Mouse (Mus musculus) gastrocnemius, postnatal 14 days (tissue): ENCODE results near the gene Zdhhc8. TPM values are rescaled to one million over a fixed set of nuclear protein-coding genes. Genes with fewer than 3 reads are reported as not detected.
A peak's percentile ranks its signal among the peaks of the same experiment; 100 is the strongest.

Source experiments
- DNase-seq: peaks from one replicate; pipeline ENCODE4 v3.0.0; 2021; ENCODE audit warnings: mixed read lengths
- intact Hi-C: fragments of 180-260 bp; cut with DNase I; formaldehyde crosslinking; loops from one replicate; pipeline ENCODE4 v1.15.1; 2025; ENCODE audit warnings: low total_unique reads
- long read RNA-seq, 2 experiments: library from polyadenylated mRNA; stranded (forward); transcript quantifications; one replicate each; pipeline ENCODE4 v2.0.0; 2021
- total RNA-seq, 2 experiments: library from RNA; stranded (reverse); gene quantifications; 2 replicates each; pipeline ENCODE4 v1.2.3; 2021

Zdhhc8 gene
- 10 to 100 TPM; 20.3 to 21.7 TPM for total RNA-seq
- long read RNA-seq, experiment 1, full-length matches to known transcripts = 3 of 19 reads
- long read RNA-seq, experiment 1, partial matches to known transcripts = 7 of 19 reads
- long read RNA-seq, experiment 1, other reads (novel, unspliced or antisense) = 9 of 19 reads
- long read RNA-seq, experiment 2, full-length matches to known transcripts = 8 of 28 reads
- long read RNA-seq, experiment 2, partial matches to known transcripts = 3 of 28 reads
- long read RNA-seq, experiment 2, other reads (novel, unspliced or antisense) = 17 of 28 reads

DNA sequence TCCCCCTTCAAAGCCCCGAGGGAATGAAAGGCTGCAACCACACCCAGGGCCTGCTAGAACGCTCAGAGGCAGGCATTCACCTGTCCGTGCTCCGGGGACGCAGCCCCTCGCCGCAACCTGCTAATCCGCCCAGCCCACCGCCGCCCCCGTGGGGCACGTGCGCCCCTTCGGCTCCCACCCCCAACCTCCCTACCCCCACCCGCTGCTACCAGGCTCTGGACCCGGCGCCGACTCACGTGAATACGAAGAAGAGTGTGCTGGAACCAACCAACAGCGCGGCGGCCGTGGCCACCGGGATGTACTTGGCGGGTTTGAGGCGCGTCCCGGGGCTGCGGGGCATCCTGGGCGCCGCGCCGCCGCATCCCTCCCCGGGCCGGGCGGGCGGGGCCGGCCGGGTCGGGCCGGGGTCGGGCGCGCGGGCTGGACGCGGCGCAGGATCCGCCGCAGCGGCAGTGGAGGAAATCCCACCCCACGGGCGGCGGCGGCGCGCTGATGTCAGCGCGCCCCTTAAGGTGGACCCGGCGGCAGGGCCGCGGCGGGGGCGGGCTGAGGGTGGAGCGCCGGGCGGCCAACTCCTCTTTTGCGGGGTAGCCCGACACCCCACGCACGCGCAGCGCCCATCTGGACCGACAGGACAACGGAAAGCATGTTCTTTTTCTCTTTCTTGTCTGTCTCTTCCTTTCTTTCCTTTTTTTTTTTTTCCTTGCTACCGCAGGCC, at the start of gene Zdhhc8:
Gene Zdhhc8 (minus strand): TSS at position 466 of the 718 bp plus-strand sequence.
- DNase-seq = peak; percentile 84
- intact Hi-C loops = no loop called here

DNA sequence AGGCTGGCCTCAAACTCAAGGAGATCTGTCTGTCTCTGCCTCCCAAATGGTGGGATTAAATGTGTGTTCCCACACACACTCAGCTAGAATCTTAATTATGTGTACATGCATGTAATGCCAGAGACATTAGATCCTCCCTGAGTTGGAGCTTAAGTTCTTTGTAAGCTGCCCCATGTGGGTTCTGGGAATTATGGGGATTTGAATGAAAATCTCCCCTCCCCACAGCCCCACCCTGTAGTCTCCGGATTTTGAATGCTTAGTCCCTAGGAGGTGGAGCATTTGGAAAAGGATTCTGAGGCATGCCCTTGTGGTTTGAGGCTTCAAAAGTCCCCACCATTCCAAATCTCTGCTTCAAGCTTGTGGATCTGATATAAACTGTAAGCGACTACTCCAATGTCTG, 40.2 kb upstream of the Zdhhc8 start:
- intact Hi-C loops = no loop called here
- no peak for DNase-seq

DNA sequence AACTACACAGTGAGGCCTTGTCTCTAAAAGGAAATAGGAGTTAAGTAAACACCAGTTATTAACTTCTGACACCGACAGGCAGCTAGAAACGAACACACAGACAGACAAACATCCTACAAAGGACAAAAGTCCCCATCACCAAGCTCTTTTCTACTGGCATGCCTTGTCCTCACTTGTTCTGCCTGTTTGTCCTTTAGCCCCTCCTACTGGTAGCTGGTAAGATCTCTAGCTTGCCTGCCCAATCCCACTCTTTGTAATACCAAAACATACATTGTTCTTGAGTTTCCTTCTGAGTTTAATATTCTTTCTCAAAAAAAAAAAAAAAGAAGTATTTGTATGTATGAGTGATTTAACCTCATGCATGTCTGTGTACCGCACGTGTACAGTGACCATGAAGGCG, 33.2 kb upstream of the Zdhhc8 start:
- intact Hi-C loops = no loop called here
- DNase-seq = no peak

- no peak for DNase-seq
- intact Hi-C loops = no loop called here
Observed at GRCm38 (mm10) chr16:18265024-18265423, 30.1 kb upstream of the Zdhhc8 start.

- DNase-seq = no peak
- intact Hi-C loops = no loop called here
Observed at GRCm38 (mm10) chr16:18258221-18258620, 23.3 kb upstream of the Zdhhc8 start, which contains the start of gene Gm49776. Gm49776 (minus strand) TSS chr16:18258321.

DNA sequence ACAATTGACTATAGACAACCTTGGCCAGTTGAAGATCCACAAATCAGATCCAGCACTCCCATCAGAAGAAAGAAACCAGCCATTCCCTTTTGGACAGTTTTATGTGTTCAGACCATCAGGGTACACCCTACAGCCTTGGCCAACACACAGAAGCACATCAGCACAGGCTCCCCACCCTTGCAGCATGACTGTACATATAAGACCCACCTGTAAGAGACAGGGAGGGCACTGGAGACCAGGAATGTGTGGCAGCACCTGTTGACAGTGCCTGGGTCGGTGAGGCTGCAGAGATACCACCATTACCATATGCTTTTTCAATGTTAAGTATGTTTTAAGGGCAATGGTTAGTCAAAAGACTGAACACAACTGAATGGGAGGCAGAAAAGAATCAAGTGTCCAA, 18.9 kb upstream of the Zdhhc8 start:
- intact Hi-C loops = loop anchor here (5.0 kb wide), 1 partner anchor 33 kb away; the partner anchor contains the start of gene Dgcr8
- no peak for DNase-seq

GRCm38 (mm10) chr16:18252736-18253135, 17.8 kb upstream of the Zdhhc8 start:
- no peak for DNase-seq
- intact Hi-C loops = loop anchor here (5.0 kb wide), 1 partner anchor 35 kb away; the partner anchor contains the start of gene Dgcr8

DNA sequence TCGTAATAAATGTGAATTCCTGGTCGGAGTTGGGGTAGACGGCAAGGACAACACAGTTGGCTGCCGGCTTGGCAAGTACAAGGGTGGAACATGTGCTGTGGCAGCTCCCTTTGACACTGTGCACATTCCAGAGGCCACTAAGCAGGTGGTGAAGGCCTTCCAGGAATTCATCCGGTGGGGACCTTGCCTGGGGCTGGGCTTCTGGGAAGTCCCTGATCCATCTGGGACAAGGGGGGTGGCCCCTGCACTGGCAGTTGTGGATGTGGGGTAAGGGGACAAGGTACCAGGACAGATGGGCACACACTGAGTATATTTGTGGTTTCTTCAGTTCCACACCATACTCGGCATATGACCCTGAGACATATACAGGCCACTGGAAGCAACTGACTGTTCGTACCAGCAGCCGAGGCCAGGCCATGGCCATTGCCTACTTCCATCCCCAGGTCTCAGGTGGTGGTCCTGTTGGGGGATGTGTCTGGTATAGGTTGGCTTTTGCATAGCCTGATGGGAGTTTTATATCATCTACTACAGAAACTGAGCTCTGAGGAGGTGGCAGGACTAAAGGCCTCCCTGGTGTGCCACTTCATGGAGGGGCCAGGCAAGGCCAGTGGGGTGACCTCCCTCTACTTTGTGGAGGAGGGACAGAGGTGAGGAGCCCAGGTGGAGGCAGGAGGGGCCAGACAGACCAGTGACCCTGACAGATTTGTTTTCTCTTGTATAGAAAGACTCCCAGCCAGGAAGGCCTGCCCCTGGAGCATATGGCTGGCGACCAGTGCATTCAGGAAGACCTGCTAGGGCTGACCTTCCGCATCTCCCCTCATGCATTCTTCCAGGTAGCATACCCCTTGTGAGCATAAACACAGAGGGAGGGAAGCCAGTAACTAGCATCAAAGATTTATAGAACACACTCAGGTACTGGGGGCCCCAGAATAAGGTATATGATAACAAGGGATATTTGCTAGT, 16.2 kb upstream of the Zdhhc8 start:
- no peak for DNase-seq
- intact Hi-C loops = loop anchor here (5.0 kb wide), 1 partner anchor 36 kb away; the partner anchor contains the start of gene Dgcr8

DNA sequence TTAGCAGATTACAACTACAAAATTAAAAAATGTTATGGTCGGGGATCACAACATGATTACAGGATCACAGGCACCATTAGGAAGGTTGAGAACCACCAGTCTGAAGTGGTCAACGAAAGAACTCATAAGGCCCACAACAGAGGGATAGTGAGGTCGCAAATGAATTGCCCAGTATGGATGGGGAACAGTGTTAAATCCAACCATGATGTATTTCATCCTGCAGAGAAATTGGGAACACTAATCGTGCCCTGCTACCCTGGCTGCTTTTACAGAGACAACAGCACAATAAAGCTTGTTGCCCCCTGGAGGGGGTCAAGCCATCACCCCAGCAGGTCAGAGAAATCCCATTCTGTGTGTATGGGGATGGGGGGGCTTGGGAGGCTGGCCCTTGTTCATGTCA, 15.3 kb upstream of the Zdhhc8 start:
- intact Hi-C loops = loop anchor here (5.0 kb wide), 1 partner anchor 37 kb away; the partner anchor contains the start of gene Dgcr8
- no peak for DNase-seq

DNA sequence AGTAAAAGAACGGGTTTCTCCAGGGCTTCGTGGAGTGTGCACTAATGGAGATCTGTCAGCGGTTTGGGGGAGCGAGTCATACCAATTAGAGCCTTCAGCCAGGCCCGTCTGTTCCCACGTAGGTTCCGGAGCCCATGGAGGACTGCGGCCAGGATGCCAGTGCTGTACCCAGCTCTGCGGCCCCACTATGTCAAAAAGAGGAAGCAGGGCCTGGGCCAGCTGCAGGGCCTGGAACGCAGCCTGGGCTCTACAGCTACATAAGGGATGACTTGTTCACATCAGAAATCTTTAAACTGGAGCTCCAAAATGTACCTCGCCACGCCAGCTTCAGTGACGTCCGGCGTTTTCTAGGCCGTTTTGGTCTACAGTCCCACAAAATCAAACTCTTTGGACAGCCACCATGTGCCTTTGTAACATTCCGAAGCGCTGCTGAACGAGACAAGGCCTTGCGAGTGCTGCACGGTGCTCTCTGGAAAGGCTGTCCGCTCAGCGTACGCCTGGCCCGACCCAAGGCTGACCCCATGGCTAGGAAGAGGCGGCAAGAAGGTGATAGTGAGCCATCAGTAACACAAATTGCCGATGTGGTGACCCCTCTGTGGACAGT, 14.5 kb upstream of the Zdhhc8 start:
- intact Hi-C loops = no loop called here
- peak; percentile 46 for DNase-seq

- intact Hi-C loops = no loop called here
- peak; percentile 99 for DNase-seq
Observed at GRCm38 (mm10) chr16:18248433-18249363, 13.8 kb upstream of the Zdhhc8 start, which contains the start of the genes Trmt2a and Ranbp1. Trmt2a (plus strand) TSS chr16:18248679. Ranbp1 (minus strand) TSS chr16:18248732.

- intact Hi-C loops = no loop called here
- no peak for DNase-seq
Observed at GRCm38 (mm10) chr16:18247521-18248399, 12.8 kb upstream of the Zdhhc8 start.

- intact Hi-C loops = no loop called here
- DNase-seq = no peak
Observed at GRCm38 (mm10) chr16:18241581-18241980, 6.6 kb upstream of the Zdhhc8 start.

DNA sequence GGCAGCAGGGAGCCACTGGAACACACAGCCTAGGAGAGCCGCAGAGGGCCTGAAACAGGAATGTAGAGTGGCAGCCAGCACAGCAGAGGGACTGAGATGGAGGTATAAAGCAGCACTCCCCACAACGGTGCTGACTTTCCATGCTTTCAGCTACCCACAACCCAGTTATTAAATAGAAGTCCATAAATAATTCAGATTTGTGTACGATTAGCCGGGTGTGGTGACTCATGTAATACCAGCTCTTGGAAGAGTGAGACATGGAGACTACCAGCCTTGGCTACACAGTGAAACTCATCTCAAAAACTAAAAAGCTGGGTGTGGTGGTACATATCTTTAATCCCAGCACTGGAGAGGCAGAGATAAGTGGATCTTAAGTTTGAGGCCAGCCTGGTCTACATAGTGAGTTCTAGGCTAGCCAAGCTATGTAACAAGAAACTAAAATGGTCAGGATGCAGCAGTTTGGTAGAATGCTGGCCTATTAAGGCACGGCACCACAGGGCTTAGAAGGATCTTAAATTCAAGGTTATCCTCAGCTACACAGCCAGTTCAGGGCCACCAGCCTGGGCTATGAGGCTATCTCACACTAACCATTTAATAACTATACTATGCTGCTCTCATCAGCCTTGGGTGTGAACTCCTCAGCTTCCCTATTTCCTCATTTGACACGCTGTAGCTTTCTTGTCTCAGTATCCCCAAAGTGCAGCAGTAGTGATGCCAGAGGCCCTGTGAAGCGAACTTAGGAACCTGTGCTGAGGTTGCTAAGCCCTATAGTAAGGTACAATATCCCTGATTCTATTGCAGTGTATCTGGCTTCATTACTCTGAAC, 2.0 kb upstream of the Zdhhc8 start:
- intact Hi-C loops = no loop called here
- no peak for DNase-seq

- intact Hi-C loops = no loop called here
- peak; percentile 72 for DNase-seq
Observed at GRCm38 (mm10) chr16:18235389-18236065, 591 bp upstream of the Zdhhc8 start.
